Mouse (Mus musculus) G1E (cell line): ENCODE results near the gene Acy3.

Source experiments
- CTCF ChIP-seq: IDR thresholded peaks from 2 replicates; pipeline ENCODE4 v1.5.1; 2012; ENCODE audit warnings: low read depth, low read length, inconsistent platforms, mixed read lengths
- GATA2 ChIP-seq: IDR thresholded peaks from 2 replicates; pipeline ENCODE4 v1.6.1; 2012; ENCODE audit warnings: low read depth, low read length, inconsistent platforms, borderline replicate concordance

DNA sequence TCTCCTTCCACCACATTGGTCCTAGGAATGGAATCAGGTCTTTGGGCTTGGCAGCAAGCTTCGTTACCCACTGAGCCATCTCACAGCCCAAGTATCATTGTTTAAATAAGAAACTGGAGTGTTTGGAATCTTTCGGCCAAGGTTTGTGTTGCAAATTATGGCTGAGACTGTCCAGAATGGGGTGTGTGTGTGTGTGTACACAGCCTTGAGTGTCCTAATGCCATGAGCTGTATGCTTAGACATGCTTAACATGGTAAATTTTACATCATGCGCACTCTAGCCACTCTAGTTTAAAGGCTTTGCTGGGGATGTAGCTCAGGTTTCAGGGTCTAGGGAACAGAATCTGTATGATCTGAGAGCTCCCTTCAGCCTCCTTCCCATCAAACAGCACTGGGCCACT is 9.1 kb downstream of the Acy3 start:
- no peak for TF ChIP-seq CTCF
- TF ChIP-seq GATA2, result no peak
